Mouse (Mus musculus) heart, embryonic 16.5 days (tissue): ENCODE data around the gene Ppp1r3a. TPM values are rescaled to one million over a fixed set of nuclear protein-coding genes. Genes with fewer than 3 reads are reported as not detected.

Source experiments
- ATAC-seq: fragments of 200-750 bp; cut with Nextera tagmentation; replicated peaks from 2 replicates; pipeline ENCODE4 v1.8.0; 2017; ENCODE audit warnings: moderate number of reproducible peaks; ENCODE audit not compliant: insufficient read depth, low FRiP score; ENCODE audit errors: extremely low read depth
- H3K27ac ChIP-seq: fragments of 300-500 bp; sonication (generic); 2 replicates; pipeline ENCODE4 v1.5.1; 2014; ENCODE audit warnings: mild to moderate bottlenecking, low read length, control low read depth, moderate library complexity
- H3K27me3 ChIP-seq: fragments of 300-500 bp; sonication (generic); 2 replicates; pipeline ENCODE4 v1.6.1; 2014; ENCODE audit warnings: low read length, mixed read lengths; ENCODE audit not compliant: control insufficient read depth, insufficient read depth
- H3K36me3 ChIP-seq: fragments of 300-500 bp; sonication (generic); 2 replicates; pipeline ENCODE4 v1.6.1; 2014; ENCODE audit not compliant: control insufficient read depth, insufficient read depth
- H3K4me1 ChIP-seq: fragments of 300-500 bp; sonication (generic); 2 replicates; pipeline ENCODE4 v1.6.1; 2014; ENCODE audit warnings: low read length, mixed read lengths; ENCODE audit not compliant: control insufficient read depth, insufficient read depth
- H3K4me2 ChIP-seq: fragments of 300-500 bp; sonication (generic); 2 replicates; pipeline ENCODE4 v1.6.1; 2014; ENCODE audit warnings: low read depth, mild to moderate bottlenecking, control low read depth, low read length
- H3K4me3 ChIP-seq: fragments of 300-500 bp; sonication (generic); 2 replicates; pipeline ENCODE4 v1.5.1; 2014; ENCODE audit warnings: mild to moderate bottlenecking, control low read depth, low read length
- H3K9ac ChIP-seq: fragments of 300-500 bp; sonication (generic); 2 replicates; pipeline ENCODE4 v1.6.1; 2014; ENCODE audit warnings: low read length, control low read depth
- H3K9me3 ChIP-seq: fragments of 300-500 bp; sonication (generic); replicated peaks from 2 replicates; pipeline ENCODE4 v1.6.1; 2016; ENCODE audit warnings: low read length; ENCODE audit not compliant: control insufficient read depth
- WGBS: fragments of 180-500 bp; shearing (Covaris S2); extraction: QIAGEN DNeasy Blood & Tissue Kit; methylation state at CpG from one replicate; pipeline ENCODE4 v1.1.7; 2014; 5-methylcytosine and 5-hydroxymethylcytosine counted together
- polyA plus RNA-seq: library from polyadenylated mRNA; unstranded; fragments of >200 nt; fragmentation: Nextera tagmentation; extraction: Ambion mirVana; gene quantifications from 2 replicates; pipeline ENCODE4 v1.2.1, GENCODE M21; 2015

Gene Ppp1r3a
- 4.9 TPM in 2 replicates for polyA plus RNA-seq

DNA sequence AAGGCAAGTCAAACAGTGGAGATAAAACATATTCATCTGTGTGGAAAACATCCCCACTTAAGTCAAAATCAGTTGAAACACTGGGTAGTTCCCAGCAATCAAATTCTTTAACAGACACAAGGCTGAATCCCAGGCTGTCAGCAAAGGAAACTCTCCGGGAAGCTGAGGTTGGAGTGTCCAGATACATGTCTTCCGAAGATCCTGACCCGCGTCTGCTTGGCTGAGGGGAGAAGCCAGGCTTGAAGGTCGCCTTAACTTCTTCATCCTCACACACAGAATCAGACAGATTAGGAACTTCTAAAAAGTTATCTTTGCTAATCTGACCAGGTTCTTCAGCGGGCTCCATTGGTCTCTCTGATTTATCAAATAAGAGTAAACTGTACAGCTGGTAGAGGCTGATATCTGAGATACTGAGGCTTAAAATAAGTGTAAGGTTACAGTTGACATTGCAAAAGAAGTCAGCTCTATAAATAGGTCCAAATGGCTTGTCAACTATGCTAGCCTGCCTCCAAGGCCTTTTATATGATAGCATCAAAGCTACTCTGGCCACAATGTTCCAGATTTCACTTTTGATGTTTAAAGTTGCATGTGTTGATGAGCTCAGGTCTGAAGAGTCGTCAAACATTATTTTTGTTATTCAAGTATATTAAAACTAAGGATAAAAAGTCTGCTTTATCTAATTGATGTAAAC is at the start of gene Ppp1r3a:
Ppp1r3a (minus strand) TSS at position 374 of the 691 bp plus-strand sequence.
- H3K36me3 ChIP-seq = no peaks in the 10 kb centered on the region
- H3K27me3 ChIP-seq = no peaks in the 10 kb centered on the region
- H3K9ac ChIP-seq = peak within 1 kb of the TSS; percentile 71
- peak within 1 kb of the TSS; percentile 49 for H3K4me3 ChIP-seq
- no peaks in the 10 kb centered on the region for H3K9me3 ChIP-seq
- peak within 1 kb of the TSS; percentile 40 for H3K4me2 ChIP-seq
- H3K4me1 ChIP-seq = peaks cover 7% of the 10 kb centered on the region; the same call in 1 of the 2 replicates
- peak; percentile 75 for ATAC-seq
- peak within 1 kb of the TSS; percentile 91 for H3K27ac ChIP-seq
- WGBS = 36% methylated on average over 7 of the region's 7 CpGs

GRCm38 (mm10) chr6:14787157-14787938 is 32.3 kb upstream of the Ppp1r3a start:
- no peaks in the 10 kb centered on the region for H3K4me1 ChIP-seq
- H3K27ac ChIP-seq = no peak overlapping the region
- no peaks in the 10 kb centered on the region for H3K36me3 ChIP-seq
- no peaks in the 10 kb centered on the region for H3K27me3 ChIP-seq
- no peak overlapping the region for H3K4me2 ChIP-seq
- WGBS = 93% methylated on average over 1 of the region's 1 CpGs
- H3K9ac ChIP-seq = no peak overlapping the region
- no peaks in the 10 kb centered on the region for H3K9me3 ChIP-seq
- H3K4me3 ChIP-seq = no peak overlapping the region
- no peak for ATAC-seq

- WGBS = 87% methylated on average over 4 of the region's 4 CpGs
- Histone ChIP-seq H3K27me3 (no peaks in the 10 kb centered on the region), H3K4me3 (no peak overlapping the region), H3K9ac (no peak overlapping the region), H3K36me3 (no peaks in the 10 kb centered on the region), H3K27ac (no peak overlapping the region), H3K4me1 (no peaks in the 10 kb centered on the region), H3K9me3 (peaks cover 5% of the 10 kb centered on the region; the same call in 1 of the 2 replicates), H3K4me2 (no peak overlapping the region)
- no peak for ATAC-seq
Observed at GRCm38 (mm10) chr6:14777920-14778319, 22.8 kb upstream of the Ppp1r3a start.

- Histone ChIP-seq H3K4me3 (no peak overlapping the region), H3K27ac (no peak overlapping the region), H3K9me3 (peaks cover 4% of the 10 kb centered on the region; the same call in 1 of the 2 replicates), H3K36me3 (no peaks in the 10 kb centered on the region), H3K4me2 (no peak overlapping the region), H3K27me3 (no peaks in the 10 kb centered on the region), H3K4me1 (no peaks in the 10 kb centered on the region), H3K9ac (no peak overlapping the region)
- peak; percentile 28; the same call in 1 of the 2 replicates for ATAC-seq
- WGBS = 40% methylated on average over 2 of the region's 2 CpGs
Observed at GRCm38 (mm10) chr6:14771717-14772116, 16.6 kb upstream of the Ppp1r3a start.

DNA sequence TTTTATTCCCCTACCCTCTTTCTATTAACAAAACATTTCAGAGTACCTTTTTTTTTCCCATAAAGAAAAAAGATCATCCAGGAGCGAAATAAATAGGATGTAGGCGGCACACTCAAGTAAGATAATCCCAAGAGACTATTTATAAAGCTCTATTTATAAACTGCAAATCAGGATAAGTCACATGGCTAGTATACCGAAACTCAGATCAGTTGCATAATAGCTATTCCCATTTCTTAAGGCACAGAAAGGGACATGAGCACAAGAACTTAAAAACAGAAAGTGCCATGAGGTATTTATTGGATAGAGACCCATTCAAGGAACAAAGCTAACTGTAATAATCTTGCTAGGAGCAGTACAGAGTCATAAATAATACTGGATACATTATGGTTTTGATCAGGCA is 2.4 kb upstream of the Ppp1r3a start:
- Histone ChIP-seq H3K27ac (no peak overlapping the region), H3K27me3 (no peaks in the 10 kb centered on the region), H3K4me1 (peaks cover 7% of the 10 kb centered on the region; the same call in 1 of the 2 replicates), H3K4me3 (no peak overlapping the region), H3K9ac (no peak overlapping the region), H3K9me3 (no peaks in the 10 kb centered on the region), H3K4me2 (no peak overlapping the region; the same call in 1 of the 2 replicates), H3K36me3 (no peaks in the 10 kb centered on the region)
- 35% methylated on average over 3 of the region's 3 CpGs for WGBS
- ATAC-seq = no peak

- no peak for ATAC-seq
- 46% methylated on average over 4 of the region's 4 CpGs for WGBS
- Histone ChIP-seq H3K36me3 (no peaks in the 10 kb centered on the region), H3K4me3 (peak overlapping the region; percentile 48), H3K4me2 (peak overlapping the region; percentile 58; the same call in 1 of the 2 replicates), H3K9ac (peak overlapping the region; percentile 21), H3K27me3 (no peaks in the 10 kb centered on the region), H3K9me3 (no peaks in the 10 kb centered on the region), H3K27ac (no peak overlapping the region), H3K4me1 (peaks cover 7% of the 10 kb centered on the region; the same call in 1 of the 2 replicates)
Observed at GRCm38 (mm10) chr6:14753512-14753911, 1.6 kb downstream of the Ppp1r3a start.

DNA sequence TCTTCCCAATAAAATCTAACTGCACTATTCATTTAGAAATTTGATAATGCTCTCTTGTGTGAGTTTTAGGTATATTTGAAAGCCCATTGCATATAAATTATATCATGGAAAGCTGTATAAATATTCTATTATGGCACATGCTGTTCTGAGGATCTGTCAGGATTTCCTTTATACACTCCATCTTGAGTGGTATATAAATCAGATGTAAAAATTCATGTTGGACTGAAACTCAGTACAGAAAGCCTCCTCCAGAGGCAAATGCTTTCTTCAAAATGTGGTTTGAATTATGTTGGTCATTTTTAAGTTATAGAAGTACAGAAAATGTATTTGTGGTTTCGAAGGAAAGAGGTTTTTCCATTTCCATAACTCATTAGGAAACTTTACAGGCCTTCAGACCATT is 2.9 kb downstream of the Ppp1r3a start:
- no peak for ATAC-seq
- Histone ChIP-seq H3K27me3 (no peaks in the 10 kb centered on the region), H3K4me1 (peaks cover 5% of the 10 kb centered on the region; the same call in 1 of the 2 replicates), H3K27ac (no peak overlapping the region), H3K9me3 (no peaks in the 10 kb centered on the region), H3K4me2 (peak overlapping the region; percentile 56; the same call in 1 of the 2 replicates), H3K9ac (no peak overlapping the region), H3K4me3 (no peak overlapping the region), H3K36me3 (no peaks in the 10 kb centered on the region)
- WGBS = 60% methylated on average over 1 of the region's 1 CpGs

GRCm38 (mm10) chr6:14747000-14747399 is 8.1 kb downstream of the Ppp1r3a start:
- ATAC-seq = 0 out of 2 replicates have a peak, but pooled peaks have one; percentile 18
- WGBS = 61% methylated on average over 2 of the region's 2 CpGs
- H3K9me3 ChIP-seq = no peaks in the 10 kb centered on the region

DNA sequence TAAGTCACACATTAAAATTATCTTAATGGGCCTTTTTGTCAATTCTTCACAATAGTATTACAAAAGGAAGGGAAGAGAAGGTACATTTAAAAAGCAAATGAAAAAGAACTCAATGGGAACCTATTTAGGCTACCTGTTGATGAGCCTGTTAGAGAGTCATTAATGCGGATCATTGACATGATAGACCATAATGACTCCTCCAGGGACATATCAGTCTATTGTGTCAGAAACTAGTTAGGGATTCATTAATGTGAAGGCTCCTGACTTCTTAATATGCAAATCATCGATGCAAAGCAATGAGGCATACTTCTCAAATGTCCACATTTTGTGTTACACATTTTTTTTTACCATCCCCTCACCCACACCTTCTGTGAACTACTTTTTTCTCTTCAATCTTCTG is 19.1 kb downstream of the Ppp1r3a start:
- H3K27ac ChIP-seq = no peak overlapping the region
- H3K4me3 ChIP-seq = no peak overlapping the region
- H3K9me3 ChIP-seq = no peaks in the 10 kb centered on the region
- no peak for ATAC-seq
- H3K9ac ChIP-seq = no peak overlapping the region
- 95% methylated on average over 2 of the region's 2 CpGs for WGBS
- no peaks in the 10 kb centered on the region for H3K36me3 ChIP-seq
- H3K27me3 ChIP-seq = no peaks in the 10 kb centered on the region
- H3K4me1 ChIP-seq = no peaks in the 10 kb centered on the region
- H3K4me2 ChIP-seq = no peak overlapping the region

More at GRCm38 (mm10) chr6:14747000-14747399, 8.1 kb downstream of the Ppp1r3a start:
- 0 out of 2 replicates have a peak, but pooled peaks cover 2% of the 10 kb centered on the region for H3K4me1 ChIP-seq
- no peak overlapping the region for H3K4me2 ChIP-seq
- no peaks in the 10 kb centered on the region for H3K36me3 ChIP-seq
- no peaks in the 10 kb centered on the region for H3K27me3 ChIP-seq
- no peak overlapping the region for H3K4me3 ChIP-seq
- H3K9ac ChIP-seq = no peak overlapping the region
- no peak overlapping the region for H3K27ac ChIP-seq
